Mouse (Mus musculus): Measurements from ENCODE around the gene Mtf1. TPM values are rescaled to one million over a fixed set of nuclear protein-coding genes. Genes with fewer than 3 reads are reported as not detected.

Mtf1 gene
- total RNA-seq, 1 experiment from 2014 or later, result 22.7 TPM

DNA sequence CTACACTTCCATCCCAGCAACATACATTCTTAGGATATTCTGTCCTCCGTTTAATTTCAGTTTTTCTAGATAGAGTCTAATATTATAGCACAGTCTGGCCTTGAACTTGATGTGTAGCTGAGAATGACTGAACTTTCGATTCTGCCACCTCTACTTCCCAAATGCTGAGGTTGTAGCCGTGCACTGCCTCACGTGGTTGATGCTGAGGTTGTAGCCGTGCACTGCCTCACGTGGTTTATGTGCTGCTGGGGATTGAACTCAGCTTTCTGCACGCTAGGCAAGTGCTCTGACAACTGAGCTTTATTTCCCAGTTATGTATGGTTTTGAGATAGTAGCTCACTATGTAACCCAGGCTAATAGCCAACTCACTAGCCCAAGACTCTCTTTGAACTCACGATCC is 5.8 kb upstream of the Mtf1 start:
- no peak for ATAC-seq (ENCODE audit: extremely low read depth, insufficient number of reproducible peaks, low FRiP score, poor library complexity, severe bottlenecking)

DNA sequence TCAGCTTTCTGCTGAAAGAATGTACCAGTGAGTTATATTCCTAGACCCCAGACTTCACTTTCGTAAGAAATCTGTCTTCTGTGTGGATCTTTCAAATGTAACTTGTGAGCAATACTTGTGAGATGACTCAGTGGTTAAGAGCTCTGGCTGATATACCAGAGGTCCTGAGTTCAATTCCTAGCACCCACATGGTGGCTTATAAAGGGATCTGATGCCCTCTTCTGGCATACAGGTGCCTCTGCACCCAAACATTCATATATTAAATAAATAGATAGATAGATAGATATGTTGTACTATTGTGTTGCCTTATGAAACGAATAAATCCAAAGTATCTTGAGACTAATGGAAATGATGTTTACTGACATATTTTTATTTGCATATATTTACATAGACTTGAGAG is 5.0 kb upstream of the Mtf1 start:
- no peak for ATAC-seq (ENCODE audit: extremely low read depth, insufficient number of reproducible peaks, low FRiP score, poor library complexity, severe bottlenecking)

DNA sequence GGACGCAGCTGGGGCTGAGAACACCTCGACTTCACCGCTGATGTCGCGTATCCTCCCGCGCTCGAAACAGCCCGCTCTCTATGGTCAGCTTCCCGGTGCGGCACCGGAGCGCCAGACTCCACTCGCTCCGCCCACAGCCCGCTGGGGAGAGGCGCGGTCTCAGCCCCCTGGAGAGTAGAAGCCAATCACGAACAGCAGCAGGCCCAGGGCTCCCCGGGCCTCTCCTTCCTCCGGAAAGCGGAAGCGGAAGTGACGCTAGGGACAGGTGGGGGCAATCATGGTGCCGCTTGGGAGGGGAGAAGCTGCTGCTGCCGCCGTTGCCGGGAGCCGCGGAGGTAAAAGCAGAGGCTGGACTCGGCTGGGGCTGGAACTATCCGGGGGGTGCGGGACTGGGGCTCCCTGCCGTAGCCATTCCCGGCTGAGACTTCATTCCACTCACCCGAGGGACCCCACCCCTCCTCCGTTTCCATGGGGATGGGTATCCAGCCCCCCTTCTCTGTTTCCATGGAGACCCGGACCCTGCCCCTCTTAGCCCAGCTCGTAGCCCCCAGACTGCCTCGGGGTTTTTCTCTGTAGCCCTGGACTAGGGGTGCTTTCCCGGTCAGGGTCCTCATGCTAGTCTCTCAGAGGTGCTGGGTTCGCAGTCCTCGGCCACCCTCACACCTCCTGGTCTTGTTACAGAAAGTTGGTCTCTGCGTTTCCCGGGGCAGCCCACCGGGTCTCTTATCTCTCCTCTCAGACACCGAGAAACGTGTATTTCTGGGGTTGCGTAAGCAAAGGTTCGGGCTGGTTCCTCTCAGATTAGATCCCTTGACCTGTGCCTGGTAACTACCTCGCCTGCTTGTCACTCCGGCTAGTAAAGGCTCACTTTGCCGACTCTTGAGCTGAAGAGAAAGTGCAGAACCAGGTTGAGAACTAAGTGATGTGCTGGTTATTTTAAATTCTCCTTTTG is 681 bp downstream of the Mtf1 start:
- ATAC-seq (ENCODE audit: extremely low read depth, insufficient number of reproducible peaks, low FRiP score, poor library complexity, severe bottlenecking), result peak; percentile 97

DNA sequence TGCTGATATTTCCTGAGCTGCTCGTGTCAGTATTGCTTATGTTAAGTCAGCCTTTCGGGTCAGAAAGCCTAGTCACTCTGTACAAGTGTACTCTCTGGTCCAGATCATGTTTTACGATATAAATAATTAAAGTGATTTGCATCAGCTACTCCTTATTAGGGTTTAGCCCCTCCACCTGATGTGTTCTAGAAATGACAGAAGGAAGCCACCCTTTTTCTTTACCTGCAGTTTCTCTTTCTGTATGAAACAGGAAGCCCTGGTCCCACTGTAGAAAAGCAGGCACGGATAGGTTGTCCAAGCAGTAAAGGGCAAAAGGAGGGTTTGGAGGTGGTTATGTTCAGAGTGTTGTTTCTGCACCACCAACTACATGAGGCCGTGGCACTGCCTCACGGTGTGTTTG is 1.5 kb downstream of the Mtf1 start:
- no peak for ATAC-seq (ENCODE audit: extremely low read depth, insufficient number of reproducible peaks, low FRiP score, poor library complexity, severe bottlenecking)

DNA sequence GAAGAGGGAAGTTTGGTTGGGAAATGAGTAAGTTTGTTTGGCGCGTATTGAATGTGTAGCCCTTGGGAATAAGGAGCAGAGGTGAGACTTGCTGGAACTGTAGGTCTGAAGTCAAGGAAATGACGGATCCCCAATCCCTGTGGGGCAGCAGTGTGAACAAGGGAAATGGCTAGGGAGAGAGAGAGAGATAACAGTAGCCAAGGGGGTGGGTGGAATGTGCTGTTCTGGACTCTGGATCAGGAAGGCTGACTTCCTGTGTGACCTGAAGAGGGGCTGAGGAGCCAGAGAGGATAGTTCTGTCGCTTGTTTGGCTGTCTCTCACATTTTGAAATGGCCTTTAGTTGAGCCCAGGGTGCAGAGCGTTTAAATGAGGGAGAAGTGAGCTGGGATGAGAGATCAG is 6.6 kb downstream of the Mtf1 start:
- no peak for ATAC-seq (ENCODE audit: extremely low read depth, insufficient number of reproducible peaks, low FRiP score, poor library complexity, severe bottlenecking)

DNA sequence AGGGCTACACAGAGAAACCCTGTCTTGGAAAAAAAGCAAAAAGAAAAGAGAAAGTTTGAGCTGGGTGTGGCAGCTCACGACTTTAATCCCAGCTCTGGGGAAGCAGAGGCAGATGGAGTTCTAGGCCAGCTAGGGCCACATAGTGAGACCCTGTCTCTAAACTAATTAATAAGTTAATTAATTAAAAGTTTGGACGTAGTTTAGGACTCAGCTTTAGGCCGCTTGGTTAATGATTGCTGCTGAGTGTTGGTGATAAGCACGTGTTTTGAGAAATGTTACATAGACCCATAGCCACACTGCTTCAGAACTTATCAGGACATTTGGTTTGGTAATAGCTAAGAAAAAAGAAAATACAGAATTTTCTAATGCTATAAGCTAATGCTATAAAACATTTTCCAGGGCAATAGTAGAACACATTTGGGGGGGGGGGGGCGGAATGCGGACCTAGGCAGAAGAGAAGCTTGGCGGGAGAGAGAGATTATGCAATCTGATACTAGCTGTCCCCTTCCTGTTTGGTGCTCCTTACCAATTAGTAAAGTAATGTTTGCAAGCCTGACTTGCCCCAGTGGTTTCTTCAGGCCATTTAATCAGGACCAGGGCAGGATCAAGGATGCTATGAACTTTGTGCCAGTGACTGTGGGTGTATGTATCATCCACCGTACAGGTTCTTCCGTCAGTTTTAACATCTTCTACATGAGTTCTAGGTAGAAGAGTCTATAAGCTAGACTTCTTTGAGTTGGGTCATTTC is 7.4 kb downstream of the Mtf1 start:
- ATAC-seq (ENCODE audit: extremely low read depth, insufficient number of reproducible peaks, low FRiP score, poor library complexity, severe bottlenecking), result no peak

DNA sequence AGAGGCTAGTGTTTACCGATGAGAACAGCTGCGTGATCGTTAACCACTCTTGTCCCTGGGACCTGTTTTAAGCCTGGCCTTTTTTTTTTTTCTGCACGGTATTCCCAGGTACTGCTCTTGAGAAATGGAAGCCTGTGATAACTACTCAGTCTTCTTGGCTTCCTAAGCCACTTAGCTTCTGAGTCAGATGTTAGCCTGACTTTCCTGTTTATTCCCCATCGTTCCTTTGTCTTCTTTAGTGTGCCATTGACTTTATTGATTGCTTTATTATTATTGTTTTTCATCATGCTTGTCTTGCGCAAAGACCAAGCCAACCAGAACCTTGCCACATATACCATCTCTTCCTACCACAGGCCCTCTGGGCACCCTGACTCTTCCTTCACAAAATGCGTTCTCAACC is 8.2 kb downstream of the Mtf1 start:
- no peak for ATAC-seq (ENCODE audit: extremely low read depth, insufficient number of reproducible peaks, low FRiP score, poor library complexity, severe bottlenecking)

DNA sequence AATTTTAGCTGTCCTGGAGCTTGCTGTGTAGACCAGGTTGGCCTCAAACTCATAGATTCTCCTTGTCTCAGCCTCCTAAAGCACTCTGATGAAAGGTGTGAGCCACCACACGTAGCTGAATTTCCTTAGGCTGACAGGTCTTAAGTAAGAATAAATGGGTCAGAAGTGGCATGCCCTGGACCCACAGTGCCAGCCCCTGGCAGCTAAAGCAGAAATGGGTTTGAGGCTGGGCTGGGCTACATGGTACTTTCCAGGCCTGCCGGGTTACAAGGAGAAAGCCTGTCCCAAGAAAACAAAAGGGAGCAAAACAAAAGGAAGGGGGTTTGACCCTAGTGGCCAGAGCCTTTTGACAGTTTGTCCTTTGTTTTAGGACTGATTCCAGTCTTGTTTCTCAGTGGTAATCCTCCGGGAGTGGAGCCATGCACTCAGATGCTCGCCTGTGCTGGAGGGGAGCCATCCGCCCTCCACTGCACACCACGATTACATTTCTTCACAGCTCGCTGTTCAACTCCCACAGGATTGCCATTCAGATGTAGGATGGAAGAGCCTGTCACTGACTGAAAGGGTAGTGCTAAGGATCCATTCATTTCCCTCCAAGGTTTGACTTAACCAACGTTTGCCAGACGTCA is 9.6 kb downstream of the Mtf1 start:
- no peak for ATAC-seq (ENCODE audit: extremely low read depth, insufficient number of reproducible peaks, low FRiP score, poor library complexity, severe bottlenecking)

DNA sequence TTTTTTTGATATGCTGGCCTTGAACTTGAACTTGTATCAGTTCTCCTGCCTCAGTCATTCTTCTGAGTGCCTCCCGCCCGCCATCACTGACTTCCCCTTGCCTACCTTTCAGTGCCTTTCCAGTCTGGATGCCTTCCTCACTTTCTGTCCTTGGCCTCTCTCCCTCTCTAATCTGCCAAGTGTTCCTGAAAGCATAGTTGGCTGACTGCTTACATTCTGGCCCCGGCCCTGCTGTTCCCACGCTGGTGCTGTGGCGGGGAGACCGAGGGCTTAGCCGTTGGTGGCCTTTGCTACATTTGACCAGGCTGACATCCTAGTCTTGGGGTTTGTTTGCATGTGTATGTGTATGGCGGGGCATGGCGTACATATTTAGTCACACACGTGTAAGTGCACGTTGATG is 14.0 kb downstream of the Mtf1 start:
- ATAC-seq (ENCODE audit: extremely low read depth, insufficient number of reproducible peaks, low FRiP score, poor library complexity, severe bottlenecking), result no peak

DNA sequence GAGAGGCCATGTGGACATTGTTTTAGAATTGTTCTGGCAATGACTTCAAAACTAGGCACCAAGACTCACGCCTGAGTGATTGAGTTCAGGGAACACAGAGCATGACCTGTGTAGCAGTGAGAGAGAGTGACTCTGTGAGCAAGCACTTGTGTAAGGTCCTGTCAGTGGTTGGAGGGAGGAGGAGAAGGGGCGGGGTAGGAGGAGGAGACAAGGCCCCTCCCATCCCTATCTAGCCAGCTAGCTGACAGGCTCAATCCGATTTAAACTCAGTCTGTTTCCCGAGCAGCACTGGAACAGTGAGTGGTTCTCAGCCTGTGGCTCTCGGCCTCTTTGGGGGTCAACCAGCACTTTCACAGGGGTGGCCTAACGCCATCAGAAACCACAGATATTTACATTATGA is 15.9 kb downstream of the Mtf1 start:
- ATAC-seq (ENCODE audit: extremely low read depth, insufficient number of reproducible peaks, low FRiP score, poor library complexity, severe bottlenecking), result 0 out of 2 replicates have a peak, but pooled peaks have one; percentile 33

DNA sequence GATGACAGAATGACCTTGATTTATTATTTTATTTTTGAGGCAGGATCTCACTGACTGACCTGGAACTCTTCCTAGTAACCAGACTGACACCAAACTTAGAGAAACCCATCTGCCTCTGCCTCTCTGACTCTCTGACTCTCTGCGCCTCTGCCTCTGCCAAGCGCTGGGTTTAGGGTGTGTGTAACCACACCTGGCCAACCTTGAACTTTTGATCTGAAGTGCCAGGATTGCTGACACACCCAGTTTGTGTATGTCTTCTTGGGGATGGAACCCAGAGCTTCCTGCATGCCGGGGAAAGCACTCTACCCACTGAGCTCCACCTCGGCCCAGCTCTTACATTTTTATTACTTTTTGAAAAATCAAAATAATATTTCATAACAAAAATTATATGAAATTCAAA is 16.9 kb downstream of the Mtf1 start:
- ATAC-seq (ENCODE audit: extremely low read depth, insufficient number of reproducible peaks, low FRiP score, poor library complexity, severe bottlenecking), result no peak

DNA sequence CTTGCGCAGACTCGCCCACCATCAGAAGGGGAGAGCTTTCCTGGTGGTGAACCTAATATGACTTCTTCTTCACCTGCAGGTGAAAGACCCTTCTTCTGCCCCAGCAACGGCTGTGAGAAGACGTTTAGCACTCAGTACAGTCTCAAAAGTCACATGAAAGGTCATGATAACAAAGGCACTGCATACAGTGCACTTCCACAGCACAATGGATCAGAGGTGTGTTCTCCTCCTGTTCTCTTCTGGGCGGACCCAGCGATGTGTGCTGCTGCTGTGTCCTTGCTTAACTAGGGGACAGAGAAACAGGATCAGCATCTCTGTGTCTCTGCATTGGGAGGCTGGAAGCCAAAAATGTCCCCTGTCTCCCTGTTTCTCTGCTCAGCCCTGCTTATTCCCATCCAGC is 23.1 kb downstream of the Mtf1 start:
- ATAC-seq (ENCODE audit: extremely low read depth, insufficient number of reproducible peaks, low FRiP score, poor library complexity, severe bottlenecking), result no peak

DNA sequence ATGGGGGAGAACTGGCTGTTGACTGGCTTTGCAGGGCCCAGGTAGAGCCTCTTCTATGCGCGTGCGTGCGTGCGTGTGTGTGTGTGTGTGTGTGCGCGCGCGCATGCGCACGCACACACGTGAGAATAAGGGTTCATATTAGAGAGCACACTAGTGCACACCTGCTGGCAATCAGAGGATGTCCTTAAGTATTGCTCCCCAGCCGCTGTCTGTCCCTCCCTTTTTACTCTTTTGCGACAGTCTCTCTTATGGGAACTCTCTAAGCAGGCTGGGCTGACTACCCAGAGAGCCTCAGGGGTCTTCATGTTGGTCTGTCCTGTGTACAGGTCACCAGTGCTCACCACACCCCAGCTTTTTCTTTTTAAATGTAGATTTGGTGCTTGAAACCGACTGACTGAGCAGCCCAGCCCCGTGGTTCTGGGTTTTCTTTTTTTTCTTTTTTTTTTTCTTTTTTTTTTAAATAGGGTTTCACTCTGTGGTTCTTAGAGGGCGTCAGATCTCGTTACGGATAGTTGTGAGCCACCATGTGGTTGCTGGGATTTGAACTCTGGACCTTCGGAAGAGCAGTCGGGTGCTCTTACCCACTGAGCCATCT is 23.6 kb downstream of the Mtf1 start:
- no peak for ATAC-seq (ENCODE audit: extremely low read depth, insufficient number of reproducible peaks, low FRiP score, poor library complexity, severe bottlenecking)

DNA sequence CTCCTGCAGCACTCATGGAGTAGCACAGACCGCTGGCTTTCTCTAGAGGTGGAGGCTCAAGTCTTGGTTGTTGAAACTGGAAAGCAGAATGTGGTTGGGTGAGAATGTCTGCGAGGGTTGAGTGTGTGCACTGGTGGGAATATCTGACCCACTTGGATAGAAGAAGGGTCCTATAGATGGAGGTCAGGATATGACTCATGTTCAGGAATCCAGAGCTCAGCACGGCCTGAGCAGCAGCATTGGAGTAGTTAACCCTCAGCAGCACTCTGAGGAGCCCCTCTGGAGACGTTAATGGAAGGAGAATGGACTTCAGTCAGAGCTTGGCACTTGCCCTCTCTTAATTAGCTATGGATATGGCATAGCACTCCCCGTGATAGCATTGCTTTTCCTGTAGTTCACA is 27.8 kb downstream of the Mtf1 start:
- no peak for ATAC-seq (ENCODE audit: extremely low read depth, insufficient number of reproducible peaks, low FRiP score, poor library complexity, severe bottlenecking)

DNA sequence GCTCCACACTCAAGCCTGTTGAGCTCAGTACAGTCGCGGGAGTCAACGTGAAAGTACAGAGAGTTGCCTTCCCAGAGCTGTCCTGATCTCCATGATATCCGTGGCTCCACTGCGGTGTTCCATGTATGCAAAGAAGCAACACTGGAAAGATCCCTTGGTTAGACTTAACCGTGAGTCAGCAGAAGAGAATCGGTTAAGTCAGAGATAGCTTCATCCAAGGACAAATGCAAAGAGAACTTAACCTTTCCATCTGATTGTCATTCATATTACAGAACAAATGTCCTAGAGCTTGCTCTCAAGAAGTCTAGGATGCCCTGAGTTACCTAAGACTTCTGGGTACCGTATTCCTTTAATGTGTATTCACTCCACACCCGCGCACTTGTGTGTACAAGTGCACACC is 30.9 kb downstream of the Mtf1 start:
- ATAC-seq (ENCODE audit: extremely low read depth, insufficient number of reproducible peaks, low FRiP score, poor library complexity, severe bottlenecking), result no peak

DNA sequence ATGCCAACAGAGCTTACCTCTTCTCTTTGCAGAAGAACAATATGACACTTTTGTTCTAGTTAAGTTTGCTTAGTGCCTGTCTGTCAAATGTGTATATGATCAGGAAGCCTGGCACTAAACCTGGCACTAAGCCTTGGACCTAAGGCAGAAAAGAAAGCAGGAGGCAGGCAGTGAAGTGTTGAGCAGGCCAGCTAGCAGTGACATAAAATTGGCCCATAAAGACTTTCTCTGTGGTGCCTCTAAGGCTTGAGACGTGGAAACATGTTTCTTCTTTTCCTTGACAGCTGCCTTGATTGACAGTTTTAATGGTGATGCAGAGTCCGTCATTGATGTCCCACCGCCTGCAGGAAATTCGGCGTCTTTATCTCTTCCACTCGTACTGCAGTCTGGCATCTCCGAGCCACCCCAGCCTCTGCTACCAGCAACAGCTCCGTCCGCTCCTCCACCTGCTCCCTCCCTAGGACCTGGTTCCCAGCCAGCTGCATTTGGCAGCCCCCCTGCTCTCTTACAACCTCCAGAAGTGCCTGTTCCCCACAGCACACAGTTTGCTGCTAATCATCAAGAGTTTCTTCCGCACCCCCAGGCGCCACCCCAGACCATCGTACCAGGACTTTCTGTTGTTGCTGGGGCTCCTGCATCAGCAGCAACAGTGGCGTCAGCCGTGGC is 36.3 kb downstream of the Mtf1 start:
- no peak for ATAC-seq (ENCODE audit: extremely low read depth, insufficient number of reproducible peaks, low FRiP score, poor library complexity, severe bottlenecking)

DNA sequence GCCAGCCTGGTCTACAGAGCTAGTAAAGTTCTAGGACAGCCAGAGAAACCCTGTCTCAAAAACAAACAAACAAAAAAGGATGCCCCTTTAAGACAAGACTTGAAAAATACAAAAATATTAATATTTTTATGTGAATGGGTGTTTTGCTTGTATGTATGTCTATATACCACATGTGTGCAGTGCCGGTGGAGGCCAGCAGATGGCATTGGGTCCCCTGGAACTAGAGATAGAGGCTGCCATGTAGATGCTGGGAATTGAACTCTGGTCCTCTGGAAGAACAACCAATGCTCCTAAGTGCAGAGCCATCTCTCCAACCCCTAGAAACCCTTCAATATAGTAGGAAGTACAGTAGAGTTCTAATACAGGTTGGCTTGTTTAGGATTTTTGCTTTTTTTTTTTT is 39.1 kb downstream of the Mtf1 start:
- ATAC-seq (ENCODE audit: extremely low read depth, insufficient number of reproducible peaks, low FRiP score, poor library complexity, severe bottlenecking), result no peak

DNA sequence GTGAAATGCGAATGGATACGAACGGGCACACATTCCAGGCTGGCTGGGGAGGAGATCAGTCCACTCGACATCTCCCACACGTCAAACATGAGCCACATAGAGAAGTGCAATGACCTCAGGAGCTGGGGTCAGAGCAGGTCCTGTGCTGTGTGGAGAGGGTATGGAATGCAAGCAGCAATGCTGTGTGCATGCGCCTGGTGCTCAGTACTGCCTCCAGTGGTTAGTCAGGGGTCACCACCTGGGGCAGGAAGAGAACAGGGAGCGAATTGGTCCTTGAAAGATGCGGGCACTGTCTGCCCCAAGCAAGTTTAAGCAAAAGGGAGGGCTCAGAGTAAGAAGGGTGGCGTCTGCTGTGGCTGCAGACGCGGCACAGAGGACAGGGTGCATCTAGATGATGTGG is 41.6 kb downstream of the Mtf1 start:
- peak; percentile 54; the same call in 1 of the 2 replicates for ATAC-seq (ENCODE audit: extremely low read depth, insufficient number of reproducible peaks, low FRiP score, poor library complexity, severe bottlenecking)

DNA sequence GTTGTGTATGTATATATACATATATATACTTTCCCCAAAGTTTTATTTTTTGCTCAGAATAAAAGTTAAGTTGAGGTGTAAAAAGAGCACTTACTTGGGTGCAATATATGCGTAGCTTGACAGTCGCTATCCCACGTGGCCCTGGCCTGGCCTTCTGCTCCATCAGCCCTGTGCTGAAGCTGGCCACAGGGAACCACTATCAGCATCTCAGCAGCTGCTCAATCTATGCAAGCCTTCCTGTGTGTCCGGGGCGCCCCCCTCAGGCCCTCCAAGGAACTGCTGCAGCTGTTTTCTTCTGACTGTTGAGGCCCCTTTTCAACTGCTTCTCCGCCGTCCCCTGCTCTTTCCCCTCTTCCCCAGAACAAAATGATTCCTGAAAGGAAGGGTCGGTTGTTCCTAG is 45.7 kb downstream of the Mtf1 start:
- ATAC-seq (ENCODE audit: extremely low read depth, insufficient number of reproducible peaks, low FRiP score, poor library complexity, severe bottlenecking), result peak; percentile 54

All from neutrophil, adult 5-6 weeks (primary cell).